Mouse (Mus musculus) lung, adult 2 months (tissue): ENCODE measurements around the gene Gstt2.

Source experiments
- CTCF ChIP-seq: fragments of 200-500 bp; IDR thresholded peaks from 2 replicates; pipeline ENCODE4 v1.5.1; 2011; ENCODE audit warnings: mild to moderate bottlenecking, low read length, control low read depth; ENCODE audit not compliant: insufficient read depth
- POLR2A ChIP-seq: fragments of 200-500 bp; IDR thresholded peaks from 2 replicates; pipeline ENCODE4 v1.6.1; 2011; ENCODE audit warnings: low read depth, mild to moderate bottlenecking, control low read depth, low read length, borderline replicate concordance; ENCODE audit errors: extremely low read depth

GRCm38 (mm10) chr10:75830275-75830670 is 7.0 kb downstream of the Gstt2 start:
- no peak for TF ChIP-seq CTCF
- no peak for TF ChIP-seq POLR2A
